Mouse (Mus musculus): Measurements from ENCODE around the gene Frmd8. TPM values are rescaled to one million over a fixed set of nuclear protein-coding genes. Genes with fewer than 3 reads are reported as not detected.

The Frmd8 gene
- polyA plus RNA-seq, 1 experiment from 2014 or later = 21.2 TPM

GRCm38 (mm10) chr19:5871273-5871672 lies 3.8 kb downstream of the Frmd8 start:
- H3K9me3 ChIP-seq (ENCODE audit: control insufficient read depth, low read length) = no peaks in the 10 kb centered on the region
- H3K9ac ChIP-seq (ENCODE audit: low read length) = peak overlapping the region; percentile 43
- 3% methylated on average over 6 of the region's 7 CpGs for WGBS
- peaks cover 12% of the 10 kb centered on the region for H3K36me3 ChIP-seq (ENCODE audit: control insufficient read depth, insufficient read depth, low read length)
- H3K4me1 ChIP-seq (ENCODE audit: control insufficient read depth, insufficient read depth, low read length) = peaks cover 21% of the 10 kb centered on the region
- H3K27ac ChIP-seq (replicated peaks; ENCODE audit: low read depth, low read length) = peak overlapping the region; percentile 85
- no peaks in the 10 kb centered on the region for H3K27me3 ChIP-seq (ENCODE audit: control insufficient read depth, insufficient read depth, low read length)
- ATAC-seq (ENCODE audit: insufficient number of reproducible peaks, low FRiP score, low TSS enrichment, low read depth) (peak; percentile 80), DNase-seq (ENCODE audit: low spot score) (peak; percentile 76)
- H3K4me3 ChIP-seq (ENCODE audit: low read depth, low read length) = no peak overlapping the region
- H3K4me2 ChIP-seq (ENCODE audit: low read depth, severe bottlenecking) = peak overlapping the region; percentile 28; the same call in 1 of the 2 replicates

GRCm38 (mm10) chr19:5868096-5868495 lies 7.0 kb downstream of the Frmd8 start:
- 89% methylated on average over 6 of the region's 6 CpGs for WGBS
- Histone ChIP-seq H3K27ac (replicated peaks; ENCODE audit: low read depth, low read length) (no peak overlapping the region), H3K9ac (ENCODE audit: low read length) (peak overlapping the region; percentile 22; the same call in 1 of the 2 replicates), H3K27me3 (ENCODE audit: control insufficient read depth, insufficient read depth, low read length) (no peaks in the 10 kb centered on the region), H3K9me3 (ENCODE audit: control insufficient read depth, low read length) (no peaks in the 10 kb centered on the region), H3K4me3 (ENCODE audit: low read depth, low read length) (no peak overlapping the region), H3K4me1 (ENCODE audit: control insufficient read depth, insufficient read depth, low read length) (peaks cover 17% of the 10 kb centered on the region), H3K4me2 (ENCODE audit: low read depth, severe bottlenecking) (no peak overlapping the region), H3K36me3 (ENCODE audit: control insufficient read depth, insufficient read depth, low read length) (peaks cover 26% of the 10 kb centered on the region)
- DNase-seq (ENCODE audit: low spot score) (no peak), ATAC-seq (ENCODE audit: insufficient number of reproducible peaks, low FRiP score, low TSS enrichment, low read depth) (no peak)

GRCm38 (mm10) chr19:5864710-5865398 lies 10.2 kb downstream of the Frmd8 start:
- Histone ChIP-seq H3K4me3 (ENCODE audit: low read depth, low read length) (no peak overlapping the region), H3K4me1 (ENCODE audit: control insufficient read depth, insufficient read depth, low read length) (no peaks in the 10 kb centered on the region), H3K36me3 (ENCODE audit: control insufficient read depth, insufficient read depth, low read length) (peaks cover 34% of the 10 kb centered on the region), H3K9ac (ENCODE audit: low read length) (no peak overlapping the region), H3K9me3 (ENCODE audit: control insufficient read depth, low read length) (no peaks in the 10 kb centered on the region; the same call in 1 of the 2 replicates), H3K27ac (replicated peaks; ENCODE audit: low read depth, low read length) (no peak overlapping the region), H3K4me2 (ENCODE audit: low read depth, severe bottlenecking) (no peak overlapping the region), H3K27me3 (ENCODE audit: control insufficient read depth, insufficient read depth, low read length) (no peaks in the 10 kb centered on the region)
- WGBS = 92% methylated on average over 20 of the region's 20 CpGs
- ATAC-seq (ENCODE audit: insufficient number of reproducible peaks, low FRiP score, low TSS enrichment, low read depth) (no peak), DNase-seq (ENCODE audit: low spot score) (no peak)

- Histone ChIP-seq H3K4me1 (ENCODE audit: control insufficient read depth, insufficient read depth, low read length) (no peaks in the 10 kb centered on the region), H3K4me3 (ENCODE audit: low read depth, low read length) (no peak overlapping the region), H3K4me2 (ENCODE audit: low read depth, severe bottlenecking) (no peak overlapping the region), H3K36me3 (ENCODE audit: control insufficient read depth, insufficient read depth, low read length) (peaks cover 34% of the 10 kb centered on the region), H3K27ac (replicated peaks; ENCODE audit: low read depth, low read length) (no peak overlapping the region), H3K9ac (ENCODE audit: low read length) (no peak overlapping the region), H3K27me3 (ENCODE audit: control insufficient read depth, insufficient read depth, low read length) (no peaks in the 10 kb centered on the region), H3K9me3 (ENCODE audit: control insufficient read depth, low read length) (no peaks in the 10 kb centered on the region; the same call in 1 of the 2 replicates)
- WGBS = 94% methylated on average over 5 of the region's 5 CpGs
- no peak for DNase-seq (ENCODE audit: low spot score)
- ATAC-seq (ENCODE audit: insufficient number of reproducible peaks, low FRiP score, low TSS enrichment, low read depth) = no peak
Measured at GRCm38 (mm10) chr19:5863776-5864175, 11.3 kb downstream of the Frmd8 start.

- 94% methylated on average over 14 of the region's 14 CpGs for WGBS
- peaks cover 37% of the 10 kb centered on the region for H3K36me3 ChIP-seq (ENCODE audit: control insufficient read depth, insufficient read depth, low read length)
- no peak overlapping the region for H3K9ac ChIP-seq (ENCODE audit: low read length)
- H3K4me1 ChIP-seq (ENCODE audit: control insufficient read depth, insufficient read depth, low read length) = no peaks in the 10 kb centered on the region
- H3K4me2 ChIP-seq (ENCODE audit: low read depth, severe bottlenecking) = no peak overlapping the region
- no peaks in the 10 kb centered on the region; the same call in 1 of the 2 replicates for H3K9me3 ChIP-seq (ENCODE audit: control insufficient read depth, low read length)
- H3K27me3 ChIP-seq (ENCODE audit: control insufficient read depth, insufficient read depth, low read length) = no peaks in the 10 kb centered on the region
- no peak for DNase-seq (ENCODE audit: low spot score)
- no peak overlapping the region for H3K4me3 ChIP-seq (ENCODE audit: low read depth, low read length)
- no peak overlapping the region for H3K27ac ChIP-seq (replicated peaks; ENCODE audit: low read depth, low read length)
- no peak for ATAC-seq (ENCODE audit: insufficient number of reproducible peaks, low FRiP score, low TSS enrichment, low read depth)
Measured at GRCm38 (mm10) chr19:5862335-5863085, 12.6 kb downstream of the Frmd8 start.

GRCm38 (mm10) chr19:5856604-5857003 lies 18.5 kb downstream of the Frmd8 start:
- ATAC-seq (ENCODE audit: insufficient number of reproducible peaks, low FRiP score, low TSS enrichment, low read depth) (no peak), DNase-seq (ENCODE audit: low spot score) (no peak)
- H3K4me2 ChIP-seq (ENCODE audit: low read depth, severe bottlenecking) = no peak overlapping the region
- H3K9ac ChIP-seq (ENCODE audit: low read length) = no peak overlapping the region
- no peak overlapping the region for H3K27ac ChIP-seq (replicated peaks; ENCODE audit: low read depth, low read length)
- H3K9me3 ChIP-seq (ENCODE audit: control insufficient read depth, low read length) = no peaks in the 10 kb centered on the region
- no peaks in the 10 kb centered on the region for H3K4me1 ChIP-seq (ENCODE audit: control insufficient read depth, insufficient read depth, low read length)
- H3K4me3 ChIP-seq (ENCODE audit: low read depth, low read length) = no peak overlapping the region
- H3K27me3 ChIP-seq (ENCODE audit: control insufficient read depth, insufficient read depth, low read length) = no peaks in the 10 kb centered on the region
- H3K36me3 ChIP-seq (ENCODE audit: control insufficient read depth, insufficient read depth, low read length) = peaks cover 21% of the 10 kb centered on the region; the same call in 1 of the 2 replicates
- WGBS = 89% methylated on average over 9 of the region's 9 CpGs

GRCm38 (mm10) chr19:5852035-5852722 lies 22.9 kb downstream of the Frmd8 start:
- H3K27ac ChIP-seq (replicated peaks; ENCODE audit: low read depth, low read length) = no peak overlapping the region
- peaks cover 28% of the 10 kb centered on the region for H3K4me1 ChIP-seq (ENCODE audit: control insufficient read depth, insufficient read depth, low read length)
- DNase-seq (ENCODE audit: low spot score) (no peak), ATAC-seq (ENCODE audit: insufficient number of reproducible peaks, low FRiP score, low TSS enrichment, low read depth) (no peak)
- 90% methylated on average over 12 of the region's 12 CpGs for WGBS
- no peak overlapping the region for H3K4me3 ChIP-seq (ENCODE audit: low read depth, low read length)
- peaks cover 9% of the 10 kb centered on the region; the same call in 1 of the 2 replicates for H3K36me3 ChIP-seq (ENCODE audit: control insufficient read depth, insufficient read depth, low read length)
- no peaks in the 10 kb centered on the region for H3K27me3 ChIP-seq (ENCODE audit: control insufficient read depth, insufficient read depth, low read length)
- H3K9me3 ChIP-seq (ENCODE audit: control insufficient read depth, low read length) = no peaks in the 10 kb centered on the region
- H3K4me2 ChIP-seq (ENCODE audit: low read depth, severe bottlenecking) = no peak overlapping the region; the same call in 1 of the 2 replicates
- no peak overlapping the region for H3K9ac ChIP-seq (ENCODE audit: low read length)

GRCm38 (mm10) chr19:5851481-5851971 lies 23.5 kb downstream of the Frmd8 start:
- no peak for DNase-seq (ENCODE audit: low spot score)
- Histone ChIP-seq H3K9me3 (ENCODE audit: control insufficient read depth, low read length) (no peaks in the 10 kb centered on the region), H3K27me3 (ENCODE audit: control insufficient read depth, insufficient read depth, low read length) (no peaks in the 10 kb centered on the region), H3K36me3 (ENCODE audit: control insufficient read depth, insufficient read depth, low read length) (peaks cover 9% of the 10 kb centered on the region; the same call in 1 of the 2 replicates), H3K4me3 (ENCODE audit: low read depth, low read length) (no peak overlapping the region), H3K4me1 (ENCODE audit: control insufficient read depth, insufficient read depth, low read length) (peaks cover 34% of the 10 kb centered on the region), H3K4me2 (ENCODE audit: low read depth, severe bottlenecking) (no peak overlapping the region), H3K27ac (replicated peaks; ENCODE audit: low read depth, low read length) (no peak overlapping the region), H3K9ac (ENCODE audit: low read length) (no peak overlapping the region)
- 89% methylated on average over 5 of the region's 5 CpGs for WGBS
- ATAC-seq (ENCODE audit: insufficient number of reproducible peaks, low FRiP score, low TSS enrichment, low read depth) = no peak

All from limb, embryonic 11.5 days (tissue).